Mouse (Mus musculus) ES-E14 (cell line): ENCODE measurements at regions not wholly inside any gene's neighbourhood (a gene's known extent, or its start where the extent isn't known, plus 50 kb on each side); places are given as distances from the start of the nearest gene placed in this dataset.

Source experiments
- CHD2 ChIP-seq: IDR thresholded peaks from 2 replicates; pipeline ENCODE4 v1.6.1; 2014; ENCODE audit warnings: mild to moderate bottlenecking, low read depth, low read length, inconsistent platforms
- HCFC1 ChIP-seq: IDR thresholded peaks from 2 replicates; pipeline ENCODE4 v1.6.1; 2012; ENCODE audit warnings: low read length, inconsistent platforms, borderline replicate concordance; ENCODE audit not compliant: insufficient read depth
- MAFK ChIP-seq: IDR thresholded peaks from 2 replicates; pipeline ENCODE4 v1.6.1; 2014; ENCODE audit warnings: mild to moderate bottlenecking, low read depth, low read length, inconsistent platforms; ENCODE audit not compliant: insufficient read depth
- ZC3H11A ChIP-seq: IDR thresholded peaks from 2 replicates; pipeline ENCODE4 v1.6.1; 2012; ENCODE audit warnings: low read depth, mild to moderate bottlenecking, inconsistent platforms, low read length, borderline replicate concordance
- ZNF384 ChIP-seq: IDR thresholded peaks from 2 replicates; pipeline ENCODE4 v1.6.1; 2012; ENCODE audit warnings: low read depth, low read length, inconsistent platforms

- TF ChIP-seq ZNF384 (no peak), CHD2 (no peak), HCFC1 (no peak), MAFK (no peak), ZC3H11A (no peak)
Measured at GRCm38 (mm10) chr19:6639681-6640080, 96.8 kb upstream of the Slc22a12 start.
